Mouse (Mus musculus) duodenum, adult 2 months (tissue): Measurements from ENCODE around the gene Olfr631. TPM values are rescaled to one million over a fixed set of nuclear protein-coding genes. Genes with fewer than 3 reads are reported as not detected.

Experiments
- polyA plus RNA-seq: library from polyadenylated mRNA; depleted of rRNA; stranded (reverse); fragments of >200 nt; gene quantifications from 2 replicates; pipeline ENCODE4 v1.2.3, GENCODE M21; 2012; ENCODE audit warnings: low replicate concordance; rRNA removed

Olfr631 gene
- polyA plus RNA-seq = not detected in 2 replicates

GRCm38 (mm10) chr7:103928525-103928924 lies at the start of gene Olfr631:
Olfr631 (plus strand) TSS chr7:103928825.

DNA sequence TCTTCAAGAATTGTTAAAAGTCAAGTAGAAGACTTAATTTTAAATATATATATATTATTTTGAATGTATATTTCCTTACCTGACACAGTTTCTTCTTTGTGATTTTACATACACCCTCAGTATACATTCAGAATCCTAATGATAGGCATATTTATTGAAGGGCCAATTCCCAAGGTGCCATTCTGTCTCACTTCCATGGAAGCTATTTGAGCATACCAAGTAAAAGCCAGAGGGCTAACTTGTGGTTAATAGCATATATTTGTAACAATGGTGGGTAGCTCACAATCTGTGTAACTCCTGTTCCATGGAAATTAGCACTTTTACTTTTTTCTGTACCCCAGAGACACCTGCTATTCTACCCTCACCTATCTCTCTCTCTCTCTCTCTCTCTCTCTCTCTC lies 42.5 kb upstream of the Olfr631 start, which contains the start of gene Olfr66:
Gene Olfr66, minus strand, starts transcription at position 101 of the 400 bp plus-strand sequence.

DNA sequence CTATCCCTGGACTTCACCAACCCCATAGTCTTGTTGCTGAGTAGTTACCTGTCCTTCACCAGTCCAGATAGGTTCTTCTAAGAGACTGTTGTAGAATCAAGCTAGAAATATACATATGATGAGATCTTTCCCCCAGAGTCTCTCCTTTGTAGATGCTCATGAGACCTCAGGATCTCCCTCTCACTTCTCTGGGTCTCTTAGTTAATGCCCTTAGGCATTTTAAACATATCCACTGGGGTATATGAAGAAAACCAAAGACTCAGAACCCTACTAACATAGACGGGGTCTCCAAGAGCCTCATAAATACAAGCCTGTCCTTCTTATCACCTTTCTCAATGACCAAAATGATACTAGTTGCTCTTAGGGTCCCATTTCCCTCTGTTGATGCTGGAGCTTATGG lies 34.2 kb upstream of the Olfr631 start, which contains the start of gene Olfr64:
Gene Olfr64, minus strand, starts transcription at position 101 of the 400 bp plus-strand sequence.

DNA sequence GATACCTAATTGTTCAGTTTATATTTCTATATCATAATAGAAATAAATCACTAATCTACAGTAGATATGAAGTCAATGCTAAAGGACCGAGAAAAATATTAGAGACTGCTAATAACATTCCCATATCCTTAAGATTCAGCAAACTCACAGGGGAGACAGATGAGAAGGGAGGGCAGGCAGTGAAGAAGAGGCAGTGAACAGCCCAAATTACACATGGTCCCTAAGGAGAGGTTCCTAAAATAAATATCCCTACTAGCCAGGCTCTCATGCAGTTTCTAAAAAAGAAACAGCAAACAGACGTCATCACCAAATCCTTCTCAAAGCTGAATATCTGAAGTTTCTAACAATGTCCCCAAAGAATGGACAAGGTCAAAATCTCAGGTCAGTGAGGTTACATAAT lies 25.4 kb upstream of the Olfr631 start, which contains the start of gene Olfr65:
Gene Olfr65, plus strand, starts transcription at position 301 of the 400 bp plus-strand sequence.

DNA sequence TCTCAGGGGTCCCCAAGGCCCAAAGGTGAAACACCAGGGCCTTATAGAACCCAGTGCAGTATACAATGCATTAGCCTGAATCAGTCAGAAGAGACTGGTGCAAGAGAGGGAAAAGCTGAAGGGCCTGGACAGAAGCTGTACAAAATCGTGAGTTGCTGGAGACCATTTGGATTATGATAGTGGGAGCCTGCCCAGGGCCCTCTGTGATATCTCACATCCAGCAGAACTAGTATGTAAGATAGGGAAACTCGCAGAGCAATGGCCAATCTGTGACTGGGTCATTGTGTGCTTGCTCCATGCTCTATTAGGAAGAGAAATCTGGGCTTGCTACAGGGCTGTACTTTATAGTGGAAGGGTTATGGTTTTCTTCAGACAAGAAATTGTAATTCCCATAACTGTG lies 5.6 kb downstream of the Olfr631 start, which contains the start of gene Olfr632:
Gene Olfr632, plus strand, starts transcription at position 84 of the 400 bp plus-strand sequence.

DNA sequence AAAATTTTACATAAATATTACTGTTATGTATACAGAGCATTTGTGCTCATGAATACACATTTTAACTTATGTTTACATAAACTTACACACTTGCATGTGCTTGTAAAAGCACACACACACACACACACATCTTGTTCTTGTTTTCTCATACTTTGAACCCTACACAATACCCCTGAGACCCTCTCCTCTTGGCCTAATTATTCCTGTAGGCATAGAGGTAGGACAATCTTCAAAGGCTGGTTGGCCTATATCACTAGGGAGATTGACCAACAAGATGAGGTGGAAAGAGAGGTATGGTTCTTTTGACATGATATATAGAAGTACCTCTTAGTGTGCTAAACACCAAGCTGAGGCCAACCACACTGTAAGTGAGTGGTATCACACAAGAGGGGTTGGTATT lies 15.5 kb downstream of the Olfr631 start, which contains the start of gene Olfr633:
Gene Olfr633, plus strand, starts transcription at position 301 of the 400 bp plus-strand sequence.

GRCm38 (mm10) chr7:103970852-103971251 lies 42.2 kb downstream of the Olfr631 start, which contains the start of gene Olfr635:
Olfr635 (plus strand) TSS chr7:103971152.

Other genes starting within 250 kb of the Olfr631 start
- gene Olfr625-ps1, start 246.1 kb upstream of the Olfr631 start, polyA plus RNA-seq = not detected in 2 replicates
- not detected in 2 replicates for gene Olfr243, start 214.2 kb upstream of the Olfr631 start, polyA plus RNA-seq
- not detected in 2 replicates for gene Olfr628, start 198.5 kb upstream of the Olfr631 start, polyA plus RNA-seq
- gene Olfr629, start 183.9 kb upstream of the Olfr631 start, polyA plus RNA-seq = not detected in 2 replicates
- not detected in 2 replicates for gene Olfr630, start 171.5 kb upstream of the Olfr631 start, polyA plus RNA-seq
- gene Olfr69, start 157.2 kb upstream of the Olfr631 start, polyA plus RNA-seq = not detected in 2 replicates
- gene Olfr68, start 149.1 kb upstream of the Olfr631 start, polyA plus RNA-seq = not detected in 2 replicates
- gene Olfr67, start 137.0 kb upstream of the Olfr631 start, polyA plus RNA-seq = not detected in 2 replicates
- 34.6 and 126 TPM in 2 replicates for gene Hbb-bt, start 114.8 kb upstream of the Olfr631 start, polyA plus RNA-seq
- 335 and 1,183 TPM in 2 replicates for gene Hbb-bs, start 100.7 kb upstream of the Olfr631 start, polyA plus RNA-seq
- not detected in 2 replicates for gene Hbb-bh2, start 88.3 kb upstream of the Olfr631 start, polyA plus RNA-seq
- gene Hbb-bh1, start 85.7 kb upstream of the Olfr631 start, polyA plus RNA-seq = not detected in 2 replicates
- not detected in 2 replicates for gene Hbb-y, start 75.6 kb upstream of the Olfr631 start, polyA plus RNA-seq
- not detected in 2 replicates for gene Olfr66, start 42.6 kb upstream of the Olfr631 start, polyA plus RNA-seq
- gene Olfr64, start 34.3 kb upstream of the Olfr631 start, polyA plus RNA-seq = not detected in 2 replicates
- not detected in 2 replicates for gene Olfr65, start 25.3 kb upstream of the Olfr631 start, polyA plus RNA-seq
- 0.20 TPM in 1 of 2 replicates, not detected in the other for gene Olfr632, start 5.5 kb downstream of the Olfr631 start, polyA plus RNA-seq
- not detected in 2 replicates for gene Olfr633, start 15.6 kb downstream of the Olfr631 start, polyA plus RNA-seq
- gene Olfr635, start 42.3 kb downstream of the Olfr631 start, polyA plus RNA-seq = not detected in 2 replicates
- gene Olfr638, start 69.9 kb downstream of the Olfr631 start, polyA plus RNA-seq = not detected in 2 replicates
- not detected in 2 replicates for gene Olfr639, start 88.5 kb downstream of the Olfr631 start, polyA plus RNA-seq
- not detected in 2 replicates for gene Olfr640, start 96.7 kb downstream of the Olfr631 start, polyA plus RNA-seq
- not detected in 2 replicates for gene Olfr641, start 106.6 kb downstream of the Olfr631 start, polyA plus RNA-seq
- gene Olfr642, start 123.8 kb downstream of the Olfr631 start, polyA plus RNA-seq = not detected in 2 replicates
- not detected in 2 replicates for gene 4930516K23Rik, start 132.6 kb downstream of the Olfr631 start, polyA plus RNA-seq
- gene Olfr644, start 143.0 kb downstream of the Olfr631 start, polyA plus RNA-seq = not detected in 2 replicates
- not detected in 2 replicates for gene Olfr645, start 156.6 kb downstream of the Olfr631 start, polyA plus RNA-seq
- not detected in 2 replicates for gene Olfr646, start 176.0 kb downstream of the Olfr631 start, polyA plus RNA-seq
- gene Ubqln5, start 201.0 kb downstream of the Olfr631 start, polyA plus RNA-seq = not detected in 2 replicates
- gene Olfr643, start 208.6 kb downstream of the Olfr631 start, polyA plus RNA-seq = not detected in 2 replicates
- not detected in 2 replicates for gene Ubqln3, start 214.5 kb downstream of the Olfr631 start, polyA plus RNA-seq
- not detected in 2 replicates for gene Ubqlnl, start 221.7 kb downstream of the Olfr631 start, polyA plus RNA-seq
- not detected in 2 replicates for gene Olfm5, start 236.0 kb downstream of the Olfr631 start, polyA plus RNA-seq